Mouse (Mus musculus) bone marrow macrophage, adult 2 months (primary cell): ENCODE measurements around the gene Heyl. TPM values are rescaled to one million over a fixed set of nuclear protein-coding genes. Genes with fewer than 3 reads are reported as not detected.
"Not testable (repeated sequence)": the region's sequence is repeated elsewhere in the genome, so short reads cannot be mapped to it uniquely, and the experiment has no call there.

Experiments used
- H3K27ac ChIP-seq: 2 replicates; pipeline ENCODE4 v1.5.1; 2012; ENCODE audit warnings: low read depth, low read length; ENCODE audit not compliant: insufficient read depth
- H3K4me1 ChIP-seq: 2 replicates; pipeline ENCODE4 v1.6.1; 2012; ENCODE audit warnings: low read length; ENCODE audit not compliant: control insufficient read depth, insufficient read depth
- H3K4me3 ChIP-seq: 2 replicates; pipeline ENCODE4 v1.5.1; 2012; ENCODE audit warnings: mild to moderate bottlenecking, low read length, moderate library complexity; ENCODE audit not compliant: insufficient read depth
- CTCF ChIP-seq: IDR thresholded peaks from 2 replicates; pipeline ENCODE4 v1.5.1; 2012; ENCODE audit warnings: low read depth, mild to moderate bottlenecking, low read length, moderate library complexity
- POLR2A ChIP-seq: IDR thresholded peaks from 2 replicates; pipeline ENCODE4 v1.6.1; 2012; ENCODE audit warnings: mild to moderate bottlenecking, low read depth, low read length, borderline replicate concordance
- polyA plus RNA-seq: library from polyadenylated mRNA; stranded (reverse); fragments of >200 nt; gene quantifications from 2 replicates; pipeline ENCODE4 v1.2.4, GENCODE M21; 2012; ENCODE audit not compliant: missing spikeins, insufficient read depth, insufficient read length

Gene Heyl
- polyA plus RNA-seq, 1 experiment: not detected

DNA sequence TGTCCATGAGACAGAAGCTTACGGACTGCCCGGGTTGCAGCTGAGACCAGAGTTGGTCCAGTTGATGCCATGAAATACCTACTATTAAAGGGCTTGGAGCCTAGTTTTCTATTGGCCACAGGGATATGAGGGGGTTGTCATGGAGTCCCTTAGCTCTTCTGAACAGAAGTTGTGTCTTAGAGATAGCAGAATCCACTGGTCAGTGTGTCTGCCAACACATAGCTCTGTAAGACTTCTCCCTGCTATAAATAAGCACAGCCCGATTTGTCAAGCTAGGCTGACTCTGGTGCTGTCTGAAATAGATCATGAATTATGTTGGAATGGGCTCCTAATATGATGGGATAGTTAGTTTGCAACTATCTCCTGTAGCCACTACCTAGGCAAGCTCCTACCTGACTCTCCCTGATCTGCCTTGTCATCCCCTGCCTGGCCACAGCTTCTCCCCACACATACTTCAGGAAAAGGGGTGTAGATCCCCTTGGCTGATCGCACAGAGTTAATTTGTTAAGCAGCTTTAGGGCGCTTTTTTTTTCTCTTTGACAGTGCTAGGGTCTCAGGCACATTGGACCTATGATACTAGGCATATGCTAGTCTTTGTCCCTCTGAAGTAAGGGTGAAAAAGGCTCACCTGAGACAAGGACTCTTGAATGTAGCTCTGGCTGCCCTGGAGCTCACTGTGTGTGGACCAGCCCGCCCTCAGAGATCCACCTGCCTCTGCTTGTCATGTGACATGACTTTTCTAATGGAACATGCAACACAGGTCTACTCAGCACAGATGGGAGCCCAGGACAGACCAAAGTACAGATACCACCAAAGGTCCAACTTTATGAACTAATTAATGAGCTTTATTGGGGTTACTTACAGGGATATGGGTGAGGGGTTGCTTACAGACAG lies 51.6 kb downstream of the Heyl start:
- Histone ChIP-seq H3K4me3 (peak overlapping the region; percentile 98), H3K4me1 (peaks cover 12% of the 10 kb centered on the region), H3K27ac (no peak overlapping the region)
- no peak for TF ChIP-seq CTCF
- TF ChIP-seq POLR2A: no peak

DNA sequence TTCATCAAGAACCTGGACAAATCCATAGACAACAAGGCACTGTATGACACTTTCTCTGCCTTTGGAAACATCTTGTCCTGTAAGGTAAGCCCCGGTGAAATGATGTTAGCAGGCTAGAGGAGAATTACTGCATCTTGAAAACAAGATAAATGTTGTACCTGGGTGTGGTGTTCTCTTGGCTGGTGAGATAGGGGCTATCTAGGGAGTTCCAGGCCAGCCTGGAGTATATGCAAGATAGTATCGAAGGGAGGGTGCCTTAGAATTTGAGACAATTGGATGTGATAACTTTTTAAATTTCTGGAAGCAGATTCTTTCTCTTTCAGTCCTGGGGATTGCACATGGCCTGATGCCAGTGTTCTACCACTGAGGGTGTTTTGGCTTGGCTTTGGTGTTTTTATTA lies 53.4 kb downstream of the Heyl start:
- peaks cover 12% of the 10 kb centered on the region for H3K4me1 ChIP-seq
- TF ChIP-seq POLR2A (no peak), CTCF (no peak)
- no peak overlapping the region for H3K4me3 ChIP-seq
- no peak overlapping the region for H3K27ac ChIP-seq

DNA sequence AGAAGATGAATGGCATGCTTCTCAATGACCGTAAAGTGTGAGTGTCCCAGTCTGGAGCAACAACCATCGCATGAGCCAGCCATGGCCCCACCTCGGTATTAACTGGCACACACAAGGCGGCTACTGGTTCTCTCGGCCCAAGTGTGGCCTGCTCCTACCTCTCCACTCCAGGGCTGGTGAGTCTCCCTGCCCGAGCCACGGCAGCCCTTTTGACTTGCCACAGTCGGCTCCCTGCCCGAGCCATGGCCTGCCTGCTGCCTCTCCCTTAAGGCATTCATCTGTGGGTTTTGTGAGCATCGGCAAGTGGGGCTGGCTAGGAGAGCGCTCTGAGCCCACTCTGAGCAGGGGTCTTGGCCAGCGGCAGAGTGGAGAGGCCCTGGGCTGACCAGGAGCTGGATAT lies 55.7 kb downstream of the Heyl start:
- H3K27ac ChIP-seq: no peak overlapping the region
- peaks cover 12% of the 10 kb centered on the region for H3K4me1 ChIP-seq
- no peak overlapping the region for H3K4me3 ChIP-seq
- TF ChIP-seq POLR2A (no peak), CTCF (no peak)

DNA sequence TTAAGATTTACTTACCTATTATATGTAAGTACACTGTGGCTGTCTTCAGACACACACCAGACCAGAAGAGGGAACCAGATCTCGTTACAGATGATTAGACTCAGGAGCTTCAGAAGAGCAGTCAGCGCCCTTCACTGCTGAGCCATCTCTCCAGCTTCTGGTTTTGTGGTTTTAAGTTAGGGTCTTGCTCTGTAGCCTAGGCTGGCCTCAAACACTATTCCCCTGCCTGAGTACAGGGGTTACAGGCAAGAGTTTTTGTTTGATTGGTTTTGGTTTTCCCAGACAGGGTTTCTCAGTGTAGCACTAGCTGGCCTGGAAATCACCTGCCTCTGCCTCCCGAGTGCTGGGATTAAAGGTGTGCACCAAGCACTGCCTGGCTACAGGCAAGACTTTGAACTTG lies 59.0 kb downstream of the Heyl start:
- no peak for TF ChIP-seq POLR2A
- no peak for TF ChIP-seq CTCF
- no peak overlapping the region for H3K27ac ChIP-seq

DNA sequence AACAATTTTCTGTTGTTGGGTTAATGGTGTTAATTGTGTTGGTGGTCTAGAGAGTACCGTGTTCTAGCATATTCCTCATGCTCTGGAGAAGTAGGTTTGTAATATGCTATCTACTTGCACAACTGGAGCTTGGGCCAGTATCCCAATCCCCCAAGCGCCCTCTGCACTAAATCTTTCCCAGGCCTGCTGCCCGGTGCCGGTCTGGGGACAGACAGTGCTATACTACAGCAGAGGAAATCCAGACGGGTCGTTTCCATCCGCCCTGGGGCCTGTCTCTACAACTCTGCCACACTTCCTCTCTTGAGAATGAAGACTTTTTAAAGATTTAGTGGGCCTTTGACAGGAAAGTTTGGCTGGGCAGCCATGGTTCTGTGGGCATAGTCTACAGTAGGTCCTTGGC lies 59.6 kb downstream of the Heyl start:
- no peak for TF ChIP-seq POLR2A
- no peak for TF ChIP-seq CTCF
- Histone ChIP-seq H3K27ac (no peak overlapping the region), H3K4me3 (no peak overlapping the region), H3K4me1 (no peaks in the 10 kb centered on the region)

More for the DNA sequence above, 59.0 kb downstream of the Heyl start:
- H3K4me1 ChIP-seq: no peaks in the 10 kb centered on the region
- no peak overlapping the region for H3K4me3 ChIP-seq

DNA sequence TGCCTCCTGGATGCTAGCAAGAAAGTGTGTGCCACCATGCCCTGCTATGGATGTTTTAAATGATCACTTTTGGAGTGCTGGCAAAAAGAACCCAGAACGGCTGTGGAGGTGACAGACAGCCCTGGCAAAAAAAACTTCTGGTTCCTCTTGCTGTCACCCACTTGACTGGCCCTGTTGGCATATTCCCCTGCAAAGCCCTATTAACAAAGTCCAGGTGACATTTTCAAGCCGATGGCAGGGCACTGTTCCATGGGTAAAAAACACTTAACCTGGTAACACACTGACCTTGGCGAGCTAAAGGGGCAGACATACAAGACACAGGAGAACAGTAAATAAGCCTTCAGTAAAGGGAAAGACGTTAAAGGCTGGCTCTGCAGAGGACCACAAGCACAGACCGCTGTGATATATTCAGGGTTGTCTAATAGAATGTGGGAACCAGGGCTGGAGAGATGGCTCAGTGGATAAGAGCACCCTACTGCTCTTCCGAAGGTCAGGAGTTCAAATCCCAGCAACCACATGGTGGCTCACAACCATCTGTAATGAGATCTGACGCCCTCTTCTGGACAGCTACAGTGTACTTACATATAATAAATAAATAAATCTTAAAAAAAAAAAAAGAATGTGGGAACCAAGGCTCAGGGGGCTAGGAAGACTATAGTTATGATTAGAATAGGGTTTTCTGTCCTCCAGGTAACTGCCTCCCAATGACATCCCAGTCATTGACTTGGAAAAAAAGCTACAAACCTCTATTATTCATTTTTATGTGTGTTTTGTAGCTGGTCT lies 60.5 kb downstream of the Heyl start:
- Histone ChIP-seq H3K4me3 (no peak overlapping the region), H3K4me1 (no peaks in the 10 kb centered on the region), H3K27ac (no peak overlapping the region)
- no peak for TF ChIP-seq POLR2A
- TF ChIP-seq CTCF: no peak

DNA sequence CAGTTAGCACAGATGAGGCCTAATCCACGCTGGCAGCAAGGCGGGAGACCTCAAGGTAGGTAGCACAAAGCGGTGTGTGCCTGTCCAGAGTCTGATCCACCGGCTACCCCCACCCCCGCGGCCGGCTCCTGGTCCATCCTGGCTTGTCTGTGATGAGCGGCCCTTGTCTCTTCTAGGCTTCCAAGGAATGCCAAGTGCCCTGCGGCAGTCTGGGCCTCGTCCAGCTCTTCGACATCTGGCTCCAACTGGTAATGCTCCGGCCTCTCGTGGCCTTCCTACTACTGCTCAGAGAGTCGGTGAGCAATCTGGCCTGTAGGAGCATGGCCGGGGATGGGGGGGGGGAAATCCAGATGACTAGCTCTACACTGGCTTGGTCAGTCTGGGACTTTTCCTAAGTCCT lies 61.7 kb downstream of the Heyl start:
- not testable (repeated sequence) for H3K4me3 ChIP-seq, H3K4me1 ChIP-seq, H3K27ac ChIP-seq

DNA sequence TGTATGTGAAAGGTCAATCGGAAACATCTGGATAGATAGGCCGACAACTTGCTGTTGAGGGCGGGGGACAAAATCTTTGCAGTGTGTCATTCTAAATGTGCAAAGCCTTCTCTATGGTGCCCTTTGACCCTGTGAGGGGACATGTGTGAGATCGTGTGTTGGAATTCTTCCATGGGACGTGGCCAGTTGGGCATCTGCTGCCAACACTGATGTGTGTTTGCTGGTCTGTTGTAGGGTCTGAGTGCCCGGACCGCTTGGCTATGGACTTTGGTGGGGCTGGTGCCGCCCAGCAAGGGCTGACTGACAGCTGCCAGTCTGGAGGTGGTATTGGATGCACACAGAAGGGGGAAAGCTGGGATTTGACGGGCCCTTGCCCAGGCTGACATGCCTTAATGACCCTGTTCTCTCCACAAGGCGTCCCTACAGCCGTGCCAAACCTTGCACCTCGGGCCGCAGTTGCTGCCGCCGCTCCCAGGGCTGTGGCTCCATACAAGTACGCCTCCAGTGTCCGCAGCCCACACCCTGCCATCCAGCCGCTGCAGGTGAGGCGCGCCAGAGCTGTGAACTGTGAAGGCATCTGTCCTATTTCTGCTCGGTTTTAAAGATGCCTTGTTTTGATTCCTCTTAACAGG lies 62.3 kb downstream of the Heyl start:
- TF ChIP-seq POLR2A (no peak), CTCF (no peak)
- H3K27ac ChIP-seq: no peak overlapping the region
- H3K4me3 ChIP-seq: no peak overlapping the region
- no peaks in the 10 kb centered on the region for H3K4me1 ChIP-seq

DNA sequence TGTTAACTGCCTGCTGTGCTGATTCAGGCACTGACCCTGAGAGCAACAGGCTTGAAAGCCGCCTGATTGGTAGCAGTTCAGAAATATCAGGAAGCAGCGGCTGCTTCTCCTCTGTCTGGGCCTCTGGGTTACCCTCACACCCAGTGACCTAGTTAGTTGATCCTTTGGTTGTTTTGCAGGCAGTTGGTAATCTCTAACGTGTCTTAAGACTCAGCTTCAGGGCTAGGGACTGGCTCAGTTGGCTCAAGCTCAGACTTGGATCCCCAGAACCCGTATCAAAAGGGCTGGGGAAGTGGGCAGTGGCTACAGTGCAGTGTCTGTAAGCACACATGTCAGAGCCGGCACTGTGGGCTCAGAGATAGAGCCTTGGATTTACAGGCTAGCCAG lies 62.8 kb downstream of the Heyl start:
- Histone ChIP-seq H3K4me3 (no peak overlapping the region), H3K4me1 (no peaks in the 10 kb centered on the region), H3K27ac (no peak overlapping the region)
- no peak for TF ChIP-seq POLR2A
- TF ChIP-seq CTCF: no peak
